Mouse (Mus musculus): Measurements from ENCODE around the gene Emilin1.
A peak's percentile ranks its signal among the peaks of the same experiment; 100 is the strongest.

Emilin1 gene

GRCm38 (mm10) chr5:30923119-30923518 is 9.9 kb downstream of the Emilin1 start:
- no peak for DNase-seq (ENCODE audit: extremely low read depth, insufficient read length, low spot score)

DNA sequence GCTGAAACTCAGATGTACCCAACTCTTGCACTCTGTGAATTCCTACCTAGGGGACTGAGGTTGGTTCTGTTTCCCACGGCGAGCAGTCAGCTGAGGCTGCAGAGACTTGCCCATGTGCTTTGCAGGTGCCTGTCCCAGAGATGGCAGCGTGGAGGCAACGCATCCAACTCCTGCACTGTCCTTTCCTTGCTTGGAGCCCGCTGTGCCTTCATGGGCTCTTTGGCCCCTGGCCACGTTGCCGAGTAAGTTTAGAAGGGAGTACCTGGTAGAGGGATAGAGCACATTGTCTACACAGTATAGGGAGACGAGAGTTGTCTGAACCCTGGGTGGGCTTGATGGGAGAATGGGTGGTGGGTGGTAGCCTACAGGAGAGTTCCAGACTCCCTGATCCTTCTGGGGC is 11.4 kb downstream of the Emilin1 start:
- no peak for DNase-seq (ENCODE audit: extremely low read depth, insufficient read length, low spot score)

DNA sequence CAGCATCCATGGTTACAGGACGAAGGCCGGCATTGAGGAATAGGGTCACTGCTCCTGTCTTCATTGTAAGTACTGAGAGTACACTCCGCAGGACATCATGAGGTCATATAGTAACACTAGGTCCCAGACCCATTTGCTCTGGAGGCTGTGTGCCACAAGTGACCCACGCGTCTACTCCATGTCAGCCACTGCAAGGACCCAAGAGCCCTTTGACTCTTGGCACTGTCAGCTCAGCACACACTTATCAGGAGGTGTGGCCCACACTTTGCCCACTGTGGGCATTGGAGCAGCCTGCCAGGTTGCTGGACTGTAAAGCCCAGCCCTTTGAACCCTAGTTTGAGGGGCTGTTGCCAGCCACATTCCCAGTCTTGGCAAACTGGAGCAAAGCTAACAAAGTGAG is 12.0 kb downstream of the Emilin1 start:
- no peak for DNase-seq (ENCODE audit: extremely low read depth, insufficient read length, low spot score)

DNA sequence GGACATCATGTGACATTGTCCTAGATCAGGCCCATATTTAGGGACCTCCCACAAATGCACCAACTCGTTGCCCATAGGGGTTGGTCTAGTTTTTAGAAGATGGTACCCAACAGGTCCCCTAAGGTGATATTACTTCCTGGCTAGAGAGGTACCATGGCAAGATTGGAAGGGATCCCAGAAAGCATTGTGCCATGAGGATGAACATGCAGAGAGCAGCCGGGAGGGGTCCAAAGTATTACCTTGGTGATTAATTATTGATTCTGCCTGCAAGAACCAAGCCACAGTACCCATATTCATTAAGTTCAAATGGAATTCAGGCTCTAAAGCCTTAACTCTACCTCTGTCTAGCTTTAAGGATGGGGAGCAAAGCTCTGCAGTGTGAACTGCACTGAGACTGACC is 12.9 kb downstream of the Emilin1 start:
- DNase-seq (ENCODE audit: extremely low read depth, insufficient read length, low spot score): no peak

- DNase-seq (ENCODE audit: extremely low read depth, insufficient read length, low spot score): no peak
Measured at GRCm38 (mm10) chr5:30927945-30928529, 14.8 kb downstream of the Emilin1 start.

DNA sequence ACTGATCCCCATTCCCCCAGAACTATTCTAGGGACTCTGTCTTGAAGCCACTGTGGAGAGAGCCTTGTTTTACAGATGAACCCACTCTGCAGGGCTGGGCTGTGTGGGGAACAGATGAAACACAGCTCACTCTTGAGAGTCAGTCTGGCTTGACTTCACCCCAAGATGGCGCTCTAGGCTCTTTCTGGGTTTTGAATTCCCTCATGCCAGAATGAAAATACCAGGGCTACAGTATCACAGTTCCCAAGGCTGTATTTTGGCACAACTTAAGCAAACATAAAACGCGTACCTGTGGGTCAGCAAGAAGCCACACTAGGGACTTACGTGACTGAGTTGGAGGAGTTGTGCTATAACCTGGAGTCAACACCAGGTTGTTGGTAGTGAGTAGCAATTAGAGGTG is 16.9 kb downstream of the Emilin1 start:
- no peak for DNase-seq (ENCODE audit: extremely low read depth, insufficient read length, low spot score)

GRCm38 (mm10) chr5:30930846-30931245 is 17.6 kb downstream of the Emilin1 start:
- DNase-seq (ENCODE audit: extremely low read depth, insufficient read length, low spot score): no peak

DNA sequence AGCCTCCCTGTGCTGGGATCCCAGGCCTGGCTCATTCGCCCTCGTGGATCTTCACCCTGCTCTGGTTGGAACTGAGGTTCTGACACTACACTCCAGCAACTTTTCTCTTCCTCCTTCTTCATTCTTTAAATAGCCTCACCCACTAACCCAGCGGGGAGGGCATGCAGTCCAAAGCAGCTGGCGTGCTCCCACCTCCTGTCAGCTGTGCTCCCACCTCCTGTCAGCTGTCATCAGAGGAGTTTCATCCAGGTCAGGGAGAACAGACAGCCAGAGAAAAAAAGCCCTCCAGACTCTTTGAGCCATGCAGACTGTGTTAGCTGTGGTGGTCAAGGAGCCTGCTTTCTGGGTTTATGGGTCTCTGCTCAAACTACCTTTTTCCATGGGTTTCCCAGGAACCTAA is 18.2 kb downstream of the Emilin1 start:
- DNase-seq (ENCODE audit: extremely low read depth, insufficient read length, low spot score): no peak

GRCm38 (mm10) chr5:30933705-30934104 is 20.5 kb downstream of the Emilin1 start:
- no peak for DNase-seq (ENCODE audit: extremely low read depth, insufficient read length, low spot score)

DNA sequence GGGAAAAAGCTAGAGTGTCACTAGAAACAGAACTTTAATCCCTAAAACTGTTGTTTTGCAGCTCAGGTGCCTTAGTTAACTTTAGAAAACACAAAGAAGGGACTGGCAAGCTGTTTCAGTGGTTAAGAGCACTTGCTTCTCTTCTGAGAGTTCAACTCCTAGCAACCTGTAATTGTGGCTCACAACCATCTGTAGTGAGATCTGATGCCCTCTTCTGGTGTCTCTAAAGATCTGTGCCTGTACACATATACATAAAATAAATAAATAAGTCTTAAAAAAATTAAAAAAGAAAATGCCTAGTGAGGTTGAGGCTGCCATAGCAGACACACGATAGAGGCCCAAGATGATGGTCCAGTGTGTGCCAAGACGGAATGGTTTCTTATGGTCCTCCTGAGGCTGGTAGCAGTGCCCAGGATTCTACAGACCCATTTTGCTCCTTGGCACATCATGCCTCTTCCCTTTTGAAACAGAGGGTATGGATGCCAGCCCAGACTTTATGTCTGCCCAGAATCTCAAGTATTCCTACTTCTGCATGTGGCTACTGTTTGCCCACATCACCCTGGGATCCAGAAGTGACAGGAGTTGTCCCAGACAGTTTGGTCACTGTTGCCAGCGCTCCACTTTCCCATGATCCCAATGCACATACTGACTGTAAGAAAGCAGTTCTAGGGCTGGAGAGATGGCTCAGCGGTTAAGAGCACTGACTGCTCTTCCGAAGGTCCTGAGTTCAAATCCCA is 21.7 kb downstream of the Emilin1 start:
- DNase-seq (ENCODE audit: extremely low read depth, insufficient read length, low spot score): no peak

- DNase-seq (ENCODE audit: extremely low read depth, insufficient read length, low spot score): no peak
Measured at GRCm38 (mm10) chr5:30943004-30943403, 29.8 kb downstream of the Emilin1 start.

GRCm38 (mm10) chr5:30944344-30944743 is 31.1 kb downstream of the Emilin1 start:
- no peak for DNase-seq (ENCODE audit: extremely low read depth, insufficient read length, low spot score)

DNA sequence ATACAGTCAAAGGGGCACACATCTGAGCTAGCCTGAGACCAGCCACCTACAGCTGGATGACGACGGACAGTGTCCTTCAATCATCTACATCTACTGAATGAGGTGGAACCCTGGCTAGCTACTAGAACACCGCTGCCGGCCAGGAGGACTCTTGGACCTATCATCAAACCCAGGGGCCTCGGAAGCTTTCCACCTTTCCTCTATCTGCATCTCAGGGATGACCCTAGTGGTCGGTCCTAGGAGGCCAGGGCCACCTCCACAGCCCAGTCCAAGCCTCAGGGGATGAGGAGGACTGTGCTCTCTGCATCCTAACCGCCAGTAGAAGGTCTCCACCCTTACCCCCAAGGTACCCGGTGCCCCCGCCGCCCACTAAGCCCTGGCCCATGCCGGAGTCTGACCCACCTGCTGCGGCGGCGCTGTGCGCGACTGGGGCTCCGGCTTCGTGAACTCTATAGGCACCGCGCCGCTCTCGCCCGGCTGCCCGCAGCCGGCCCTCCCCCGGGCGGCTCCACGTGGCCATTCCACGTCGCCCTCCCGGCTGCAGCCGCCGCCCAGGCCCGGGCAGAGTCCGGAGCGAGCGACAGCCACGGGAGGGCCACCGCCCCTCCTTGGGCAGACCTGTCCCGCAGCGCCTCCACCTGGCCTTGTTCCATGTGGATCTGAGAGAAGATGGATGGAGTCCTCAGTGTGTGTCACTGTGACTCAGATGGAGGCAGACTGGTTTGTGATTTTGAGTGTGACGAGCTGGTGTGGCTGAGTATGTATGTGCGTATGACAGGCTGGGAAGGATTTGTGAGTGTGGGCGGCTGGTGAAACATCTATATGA is 32.0 kb downstream of the Emilin1 start, which contains the start of gene Cgref1:
Gene Cgref1 (minus strand): TSS at position 636 of the 826 bp plus-strand sequence.
- peak; percentile 76 for DNase-seq (ENCODE audit: extremely low read depth, insufficient read length, low spot score)

- no peak for DNase-seq (ENCODE audit: extremely low read depth, insufficient read length, low spot score)
Measured at GRCm38 (mm10) chr5:30948620-30949019, 35.4 kb downstream of the Emilin1 start.

DNA sequence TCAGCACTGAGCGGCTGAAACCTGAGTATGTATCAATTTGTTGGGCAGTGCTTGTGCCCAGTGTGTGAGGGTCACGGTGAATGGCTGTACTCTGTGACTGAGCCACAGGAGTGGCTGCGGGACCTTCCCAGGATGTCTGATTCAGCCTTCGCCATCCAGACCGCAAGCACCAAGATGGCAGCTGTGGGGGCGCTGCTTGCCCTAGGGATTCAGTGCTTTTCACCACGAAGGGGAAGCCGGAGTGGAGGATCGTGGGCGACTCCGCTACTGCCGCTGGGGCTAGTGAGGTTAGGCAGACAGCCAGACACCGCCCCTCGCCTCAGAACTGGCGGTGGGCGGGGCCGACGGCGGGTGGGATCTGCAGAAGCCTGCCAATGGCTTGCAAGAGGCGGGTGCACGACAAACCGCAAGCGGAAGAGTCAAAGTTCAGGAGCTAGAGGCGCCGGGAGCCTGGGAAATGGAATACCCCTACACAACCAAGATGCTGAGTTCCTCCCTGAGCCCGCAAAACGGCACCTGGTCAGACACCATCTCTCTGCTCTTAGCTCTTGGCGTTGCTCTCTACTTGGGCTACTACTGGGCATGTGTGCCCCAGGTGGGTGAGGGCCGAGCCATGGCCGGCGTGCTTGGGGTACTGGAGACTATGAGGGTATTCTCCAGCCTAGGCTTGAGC is 36.6 kb downstream of the Emilin1 start:
- peak; percentile 99 for DNase-seq (ENCODE audit: extremely low read depth, insufficient read length, low spot score)

GRCm38 (mm10) chr5:30950451-30950850 is 37.2 kb downstream of the Emilin1 start:
- no peak for DNase-seq (ENCODE audit: extremely low read depth, insufficient read length, low spot score)

DNA sequence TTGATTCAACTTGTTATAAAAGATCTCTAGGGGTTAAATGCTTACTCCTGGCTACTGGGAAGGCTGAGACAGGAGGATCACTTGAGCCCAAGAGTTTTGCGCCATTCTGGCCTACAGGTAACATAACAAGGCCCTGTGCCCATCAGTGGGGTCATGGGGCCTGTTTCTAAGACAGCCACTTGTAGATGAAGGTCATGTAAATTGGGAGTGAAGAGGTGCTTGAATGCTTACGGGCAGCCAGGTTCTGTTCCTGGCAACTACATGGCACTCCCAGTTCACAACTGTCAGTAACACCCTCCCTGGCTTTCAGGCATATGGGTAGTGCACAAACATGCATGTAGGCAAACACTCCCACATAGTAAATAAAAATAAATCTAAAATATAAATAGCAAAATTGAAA is 37.7 kb downstream of the Emilin1 start:
- DNase-seq (ENCODE audit: extremely low read depth, insufficient read length, low spot score): no peak

DNA sequence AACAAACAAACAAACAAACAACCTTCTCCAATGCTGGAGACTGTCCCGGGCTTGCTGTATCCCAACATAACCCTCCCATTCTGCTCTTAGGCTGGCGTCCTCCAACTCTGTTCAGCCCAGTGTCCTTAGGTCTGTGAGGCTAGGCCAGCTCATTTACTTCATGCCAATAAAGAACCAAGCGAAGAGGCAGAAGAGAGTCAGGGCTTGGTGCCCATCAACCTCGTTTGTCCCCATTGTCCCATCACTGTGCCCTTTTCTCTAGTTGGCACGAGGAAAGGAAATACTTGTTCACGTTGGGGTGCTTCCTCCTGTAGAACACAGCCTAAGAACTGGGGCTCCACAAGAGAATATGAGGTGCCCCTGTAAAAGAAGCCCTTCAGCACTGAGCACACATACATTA is 38.5 kb downstream of the Emilin1 start:
- DNase-seq (ENCODE audit: extremely low read depth, insufficient read length, low spot score): no peak

- DNase-seq (ENCODE audit: extremely low read depth, insufficient read length, low spot score): no peak
Measured at GRCm38 (mm10) chr5:30952551-30952950, 39.3 kb downstream of the Emilin1 start.

GRCm38 (mm10) chr5:30954065-30954464 is 40.9 kb downstream of the Emilin1 start:
- no peak for DNase-seq (ENCODE audit: extremely low read depth, insufficient read length, low spot score)

GRCm38 (mm10) chr5:30954556-30954955 is 41.4 kb downstream of the Emilin1 start:
- no peak for DNase-seq (ENCODE audit: extremely low read depth, insufficient read length, low spot score)

All from 3134 (cell line).